Mouse (Mus musculus): ENCODE data around the gene Akap8l.
A peak's percentile ranks its signal among the peaks of the same experiment; 100 is the strongest.

Gene Akap8l

GRCm38 (mm10) chr17:32317708-32318107 is 32.7 kb downstream of the Akap8l start:
- no peak for DNase-seq (ENCODE audit: low spot score)

- no peak for DNase-seq (ENCODE audit: low spot score)
These were observed 33.4 kb downstream of the Akap8l start for GRCm38 (mm10) chr17:32317032-32317431.

GRCm38 (mm10) chr17:32315560-32315959 is 34.8 kb downstream of the Akap8l start:
- no peak for DNase-seq (ENCODE audit: low spot score)

- no peak for DNase-seq (ENCODE audit: low spot score)
These were observed 36.5 kb downstream of the Akap8l start for GRCm38 (mm10) chr17:32313892-32314291.

GRCm38 (mm10) chr17:32312801-32313200 is 37.6 kb downstream of the Akap8l start:
- no peak for DNase-seq (ENCODE audit: low spot score)

- DNase-seq (ENCODE audit: low spot score), result no peak
These were observed 42.4 kb downstream of the Akap8l start for GRCm38 (mm10) chr17:32307963-32308362.

GRCm38 (mm10) chr17:32298125-32298524 is 52.3 kb downstream of the Akap8l start:
- no peak for DNase-seq (ENCODE audit: low spot score)

- DNase-seq (ENCODE audit: low spot score), result no peak
These were observed 54.5 kb downstream of the Akap8l start for GRCm38 (mm10) chr17:32295901-32296300.

DNA sequence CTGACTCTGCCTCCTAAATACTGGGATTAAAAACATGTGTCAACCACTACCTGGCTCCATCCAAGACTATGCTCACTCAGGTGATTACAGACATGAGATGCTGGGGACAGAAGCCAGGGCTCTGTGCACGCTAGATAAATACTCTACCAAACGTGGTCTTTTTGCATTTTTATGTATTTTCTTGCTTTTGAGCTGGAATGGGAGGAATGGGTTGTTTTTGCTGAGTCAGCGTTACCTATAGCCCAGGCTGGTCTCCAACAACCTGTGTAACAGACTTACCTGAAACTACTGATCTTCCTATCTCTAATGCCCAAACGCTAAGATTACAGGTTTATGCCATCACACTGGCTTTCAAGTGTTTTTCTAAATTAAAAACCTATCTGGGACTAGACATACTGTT is 55.2 kb downstream of the Akap8l start:
- DNase-seq (ENCODE audit: low spot score), result no peak

GRCm38 (mm10) chr17:32285138-32285670 is 65.2 kb downstream of the Akap8l start:
- DNase-seq (ENCODE audit: low spot score), result no peak

DNA sequence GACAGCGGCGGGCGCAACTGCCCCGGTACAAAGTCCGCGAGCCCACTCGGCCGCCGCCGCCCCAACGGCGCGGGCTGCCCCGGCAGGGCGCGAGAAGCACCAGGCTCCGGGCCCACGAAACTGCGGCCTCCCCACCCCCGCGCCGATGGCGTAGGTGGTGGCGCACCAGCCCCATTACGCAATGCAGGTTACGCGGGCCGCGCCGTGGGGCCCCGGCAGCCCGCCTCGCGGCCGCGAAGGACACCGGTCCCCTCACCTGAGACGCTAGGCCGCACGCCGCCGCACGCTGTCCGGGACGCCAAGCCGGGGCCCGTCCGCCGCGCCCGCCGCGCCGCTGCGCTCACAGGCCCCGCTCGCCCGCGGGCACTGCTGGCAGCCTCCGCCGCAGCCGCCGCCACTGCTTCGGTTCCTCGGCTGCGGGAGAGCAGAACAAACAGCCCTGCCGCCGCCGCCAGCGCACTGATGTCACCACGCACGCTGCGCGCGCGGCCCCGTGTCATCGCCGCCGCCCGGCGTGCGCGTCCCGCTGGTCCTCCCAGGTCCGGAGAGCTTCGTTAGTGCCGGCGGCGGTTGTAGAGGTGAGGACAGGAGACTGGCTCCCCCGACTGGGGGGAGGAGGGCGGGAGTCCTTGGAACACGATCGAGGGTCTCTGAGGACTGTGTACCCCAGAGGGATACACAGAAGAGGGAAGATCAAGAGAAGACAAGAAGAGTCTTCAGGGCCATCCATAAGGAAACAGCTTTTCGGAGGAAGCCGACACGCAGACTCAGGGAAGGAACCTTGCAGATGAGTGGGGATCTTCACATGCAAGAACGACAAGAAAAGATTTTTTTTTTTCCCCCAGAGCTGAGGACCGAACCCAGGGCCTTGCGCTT is 65.9 kb downstream of the Akap8l start, which contains the start of gene Brd4:
Gene Brd4 (minus strand): TSS at position 461 of the 876 bp plus-strand sequence.
- DNase-seq (ENCODE audit: low spot score), result peak; percentile 91

- peak; percentile 61 for DNase-seq (ENCODE audit: low spot score)
These were observed 66.6 kb downstream of the Akap8l start for GRCm38 (mm10) chr17:32283771-32284221.

DNA sequence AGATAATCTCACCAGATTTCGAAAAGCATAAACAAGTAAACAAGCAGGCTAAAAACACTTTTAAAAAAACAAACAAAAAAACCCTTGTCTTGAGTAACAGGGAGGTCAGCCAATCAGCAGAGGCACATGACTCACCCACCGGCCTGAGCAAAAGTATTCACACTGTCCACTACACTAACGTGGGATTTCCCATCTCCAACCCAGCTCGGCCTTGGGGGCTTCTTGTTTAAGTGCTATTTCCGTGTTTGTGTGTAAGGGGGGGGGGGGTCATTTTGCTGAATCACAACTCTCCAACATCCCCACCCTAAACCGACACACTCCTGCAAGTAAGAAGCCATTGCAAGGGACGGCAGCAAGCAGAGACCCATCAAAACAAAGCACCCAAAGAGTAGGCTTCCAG is 67.1 kb downstream of the Akap8l start:
- DNase-seq (ENCODE audit: low spot score), result no peak

DNA sequence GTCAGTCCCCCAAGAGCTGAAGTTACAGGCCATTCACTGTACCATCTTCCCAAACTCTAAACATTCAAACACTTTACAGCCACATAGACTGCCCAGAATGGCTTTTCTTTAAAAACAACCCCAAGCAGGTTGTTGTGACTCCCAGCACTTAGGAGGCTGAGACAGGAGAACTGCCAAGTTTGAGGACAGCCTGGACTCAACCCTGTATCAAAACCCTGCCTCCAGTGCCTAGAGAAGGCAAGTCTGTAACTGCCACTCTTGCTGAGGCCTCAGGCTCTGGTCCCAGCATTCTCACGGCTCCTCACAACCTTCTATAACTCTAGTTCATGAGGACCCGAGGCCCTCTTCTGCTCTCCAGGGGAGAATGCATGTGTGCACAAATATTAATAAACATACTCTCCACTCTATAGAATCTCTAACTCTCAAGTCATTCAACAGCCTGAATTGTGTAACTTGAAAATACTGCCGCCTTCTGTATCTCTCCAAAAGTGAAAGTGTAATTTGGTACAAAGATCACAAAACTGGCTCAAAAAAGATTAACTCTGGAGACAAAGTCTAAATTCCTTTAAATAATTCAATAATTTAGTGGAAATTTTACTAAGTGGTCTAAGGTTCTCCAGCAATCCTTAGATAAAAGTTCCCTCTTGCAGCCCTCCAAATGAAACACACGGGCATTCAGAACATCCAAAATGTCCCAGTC is 68.6 kb downstream of the Akap8l start:
- no peak for DNase-seq (ENCODE audit: low spot score)

DNA sequence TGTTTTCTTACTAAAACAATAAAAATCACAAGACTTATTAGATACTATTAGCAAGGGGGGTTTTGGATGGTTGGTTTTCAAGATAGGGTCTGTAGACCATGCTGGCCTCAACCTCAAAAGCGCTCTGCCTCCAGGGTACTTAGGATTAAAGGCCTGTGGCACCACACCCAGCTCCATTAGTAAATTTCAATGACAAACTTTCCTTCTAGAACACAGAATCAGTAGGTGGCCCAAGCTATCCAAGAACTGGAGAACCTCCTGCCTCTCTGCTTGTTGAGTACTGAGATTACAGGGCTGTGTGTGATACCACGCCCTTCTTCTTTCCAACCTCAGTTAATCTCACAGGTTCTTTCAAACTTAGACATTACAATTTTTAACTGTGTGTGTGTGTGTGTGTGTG is 69.3 kb downstream of the Akap8l start:
- no peak for DNase-seq (ENCODE audit: low spot score)

DNA sequence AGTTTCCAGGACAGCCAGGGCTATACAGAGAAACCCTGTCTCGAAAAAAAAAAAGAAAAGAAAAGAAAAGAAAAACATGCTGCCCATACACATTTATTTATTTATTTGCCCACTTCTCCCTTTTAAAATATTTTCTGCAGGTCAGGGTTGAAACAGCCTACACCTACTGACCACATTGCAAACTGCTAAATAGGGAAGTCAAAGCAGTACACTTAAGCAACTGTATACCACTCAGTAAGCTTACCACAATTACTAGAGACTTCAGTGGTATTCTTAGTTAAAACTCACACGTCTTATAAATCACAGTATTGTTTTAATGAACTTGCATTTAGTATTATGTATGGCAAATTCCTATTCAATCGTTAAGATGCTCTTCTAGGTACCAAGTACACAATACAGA is 69.8 kb downstream of the Akap8l start:
- no peak for DNase-seq (ENCODE audit: low spot score)

GRCm38 (mm10) chr17:32277201-32277600 is 73.2 kb downstream of the Akap8l start:
- no peak for DNase-seq (ENCODE audit: low spot score)

DNA sequence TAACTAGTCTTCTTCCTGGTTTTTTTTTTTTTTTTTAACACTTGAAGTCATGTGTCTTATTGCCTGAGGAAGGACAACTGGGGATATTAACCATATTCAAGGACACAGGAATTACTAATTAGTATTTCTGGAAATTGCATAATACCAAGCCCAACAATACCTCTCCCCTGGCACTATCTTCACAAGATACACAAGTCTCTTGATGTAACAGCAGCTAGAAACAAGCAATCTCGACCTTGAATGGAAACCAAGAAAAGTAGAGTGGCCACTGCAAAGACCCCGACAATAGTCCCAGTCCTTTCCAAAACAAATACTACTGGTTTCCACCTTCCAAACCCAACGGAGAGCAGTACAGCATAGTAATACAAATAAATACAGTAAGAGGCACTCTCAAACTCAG is 74.8 kb downstream of the Akap8l start:
- no peak for DNase-seq (ENCODE audit: low spot score)

Measured in ovary, postnatal 36 days (tissue).